ENCODE assay signal across 7 mouse cellular contexts in genomic region chr5:123014753-123015701, GRCm38 (mm10). TPM values are rescaled to one million over a fixed set of nuclear protein-coding genes. Genes with fewer than 3 reads are reported as not detected.
DNase-seq lines count a peak whose midpoint lies in the region; ATAC-seq lines count a peak whose summit lies in the region.

TSS of gene Orai1 (plus strand) at chr5:123015074.

- no peaks in the 10 kb centered on the region for H3K36me3 ChIP-seq in embryonic facial prominence, embryonic 12.5 days
- H3K36me3 ChIP-seq in limb, embryonic 11.5 days (ENCODE audit: control insufficient read depth, insufficient read depth, low read length), result no peaks in the 10 kb centered on the region
- no peaks in the 10 kb centered on the region for H3K36me3 ChIP-seq in midbrain, embryonic 14.5 days (ENCODE audit: control insufficient read depth, insufficient read depth, low read length)

- peak within 1 kb of the TSS; percentile 69 for H3K4me3 ChIP-seq in embryonic facial prominence, embryonic 12.5 days
- H3K4me3 ChIP-seq in limb, embryonic 11.5 days (ENCODE audit: low read depth, low read length), result peak within 1 kb of the TSS; percentile 69
- peak within 1 kb of the TSS; percentile 68 for H3K4me3 ChIP-seq in midbrain, embryonic 14.5 days (replicated peaks; ENCODE audit: low read depth, low read length)

- H3K27ac ChIP-seq in embryonic facial prominence, embryonic 12.5 days, result peak within 1 kb of the TSS; percentile 92
- H3K27ac ChIP-seq in limb, embryonic 11.5 days (replicated peaks; ENCODE audit: low read depth, low read length), result peak within 1 kb of the TSS; percentile 49
- peak within 1 kb of the TSS; percentile 92 for H3K27ac ChIP-seq in midbrain, embryonic 14.5 days (replicated peaks; ENCODE audit: low read depth, low read length)

- peak within 1 kb of the TSS; percentile 81 for H3K4me2 ChIP-seq in embryonic facial prominence, embryonic 12.5 days (replicated peaks)
- peak within 1 kb of the TSS; percentile 77 for H3K4me2 ChIP-seq in limb, embryonic 11.5 days (ENCODE audit: low read depth, severe bottlenecking)
- peak within 1 kb of the TSS; percentile 76 for H3K4me2 ChIP-seq in midbrain, embryonic 14.5 days (ENCODE audit: low read length)

- peak; percentile 97 for DNase-seq in adrenal gland, postnatal 25 days
- peak; percentile 100 for DNase-seq in heart, adult 11 months
- peak; percentile 100 for DNase-seq in kidney, adult 18-20 months
- DNase-seq in limb, embryonic 11.5 days (ENCODE audit: low spot score), result peak; percentile 98
- peak; percentile 98 for DNase-seq in midbrain, embryonic 14.5 days
- DNase-seq in spleen, adult 18-20 months, result peak; percentile 97 to 99

- peak; percentile 87 for ATAC-seq in embryonic facial prominence, embryonic 12.5 days (ENCODE audit: insufficient number of reproducible peaks, insufficient read depth, low FRiP score, low TSS enrichment)
- peak; percentile 90 for ATAC-seq in limb, embryonic 11.5 days (ENCODE audit: insufficient number of reproducible peaks, low FRiP score, low TSS enrichment, low read depth)
- peak; percentile 93 for ATAC-seq in midbrain, embryonic 14.5 days (ENCODE audit: low FRiP score, low TSS enrichment)

- H3K9ac ChIP-seq in embryonic facial prominence, embryonic 12.5 days, result peak within 1 kb of the TSS; percentile 76
- peak within 1 kb of the TSS; percentile 71 for H3K9ac ChIP-seq in limb, embryonic 11.5 days (ENCODE audit: low read length)
- H3K9ac ChIP-seq in midbrain, embryonic 14.5 days (replicated peaks; ENCODE audit: low read length), result peak within 1 kb of the TSS; percentile 79

- under 1% methylated on average over 104 of the region's 106 CpGs for WGBS in embryonic facial prominence, embryonic 12.5 days
- under 1% methylated on average over 102 of the region's 106 CpGs for WGBS in limb, embryonic 11.5 days
- under 1% methylated on average over 105 of the region's 106 CpGs for WGBS in midbrain, embryonic 14.5 days

- no peaks in the 10 kb centered on the region for H3K9me3 ChIP-seq in embryonic facial prominence, embryonic 12.5 days
- H3K9me3 ChIP-seq in limb, embryonic 11.5 days (ENCODE audit: control insufficient read depth, low read length), result no peaks in the 10 kb centered on the region
- H3K9me3 ChIP-seq in midbrain, embryonic 14.5 days (ENCODE audit: control insufficient read depth, low read length), result no peaks in the 10 kb centered on the region

- peaks cover 27% of the 10 kb centered on the region for H3K4me1 ChIP-seq in embryonic facial prominence, embryonic 12.5 days
- peaks cover 16% of the 10 kb centered on the region for H3K4me1 ChIP-seq in limb, embryonic 11.5 days (ENCODE audit: control insufficient read depth, insufficient read depth, low read length)
- peaks cover 26% of the 10 kb centered on the region for H3K4me1 ChIP-seq in midbrain, embryonic 14.5 days (ENCODE audit: control insufficient read depth, insufficient read depth, low read length)

- H3K27me3 ChIP-seq in embryonic facial prominence, embryonic 12.5 days, result no peaks in the 10 kb centered on the region
- no peaks in the 10 kb centered on the region for H3K27me3 ChIP-seq in limb, embryonic 11.5 days (ENCODE audit: control insufficient read depth, insufficient read depth, low read length)
- H3K27me3 ChIP-seq in midbrain, embryonic 14.5 days (ENCODE audit: control insufficient read depth, insufficient read depth, low read length), result no peaks in the 10 kb centered on the region

RNA-seq across cellular contexts. Expression of gene Orai1, which starts in this region (rescaled TPM):
- total RNA-seq in adrenal gland, postnatal 25 days (2021), result 11.7 and 13.4 TPM in 2 replicates
- polyA plus RNA-seq in embryonic facial prominence, embryonic 12.5 days (2016; fragmentation: Nextera tagmentation; extraction: Ambion mirVana), result 12.3 and 14.8 TPM in 2 replicates
- polyA plus RNA-seq in limb, embryonic 11.5 days (2014; fragmentation: Nextera tagmentation; extraction: Ambion mirVana), result 10.0 and 10.3 TPM in 2 replicates
- polyA plus RNA-seq in midbrain, embryonic 14.5 days (2014; fragmentation: Nextera tagmentation; extraction: Ambion mirVana), result 12.9 and 14.0 TPM in 2 replicates

Comparison
In these comparisons a context has a peak if more than half of its experiments do, and no peak if none do; other contexts are left out.
1. Peak in every context shown above with its lines: DNase-seq, ATAC-seq, H3K4me3 ChIP-seq and H3K27ac ChIP-seq.